Mouse (Mus musculus) cortical plate, adult 2 months (tissue): ENCODE measurements around the gene Otof.

ENCODE experiments used
- CTCF ChIP-seq: fragments of 200-500 bp; IDR thresholded peaks from 2 replicates; pipeline ENCODE4 v1.5.1; 2011; ENCODE audit warnings: mild to moderate bottlenecking, control low read depth, low read length; ENCODE audit not compliant: insufficient read depth; ENCODE audit errors: extremely low read depth
- POLR2A ChIP-seq: fragments of 200-500 bp; IDR thresholded peaks from 2 replicates; pipeline ENCODE4 v1.6.1; 2011; ENCODE audit warnings: mild to moderate bottlenecking, low read length, control low read depth; ENCODE audit not compliant: insufficient read depth; ENCODE audit errors: extremely low read depth

DNA sequence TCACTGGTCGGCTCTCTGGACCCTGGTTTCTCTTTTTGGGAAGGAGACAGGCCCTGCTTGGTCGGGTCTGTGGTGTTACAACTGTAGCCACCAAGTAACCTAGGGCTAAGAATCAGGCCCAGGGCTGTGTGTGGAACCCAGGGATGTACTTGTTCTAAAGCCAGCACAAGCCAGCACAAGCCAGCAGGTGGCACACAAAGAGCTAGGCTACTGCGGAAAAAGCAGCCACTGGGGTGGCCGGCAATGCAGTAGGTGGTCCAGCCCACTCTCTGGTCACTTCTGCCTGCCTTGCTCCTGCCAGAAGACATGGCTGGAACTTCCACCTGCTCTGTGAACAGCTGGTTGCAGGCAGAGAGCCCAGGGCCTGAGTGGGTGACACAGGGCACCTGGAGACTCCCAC is 1.6 kb downstream of the Otof start:
- peak; percentile 38 for TF ChIP-seq CTCF
- no peak for TF ChIP-seq POLR2A
